Mouse (Mus musculus) lung, adult 18-20 months (tissue): ENCODE measurements around the gene A730049H05Rik.

Experiments used
- DNase-seq, 2 experiments: peaks; one replicate each; pipeline ENCODE4 v3.0.0; 2022; ENCODE audit warnings: mixed read lengths in 2 of 2

A730049H05Rik gene

DNA sequence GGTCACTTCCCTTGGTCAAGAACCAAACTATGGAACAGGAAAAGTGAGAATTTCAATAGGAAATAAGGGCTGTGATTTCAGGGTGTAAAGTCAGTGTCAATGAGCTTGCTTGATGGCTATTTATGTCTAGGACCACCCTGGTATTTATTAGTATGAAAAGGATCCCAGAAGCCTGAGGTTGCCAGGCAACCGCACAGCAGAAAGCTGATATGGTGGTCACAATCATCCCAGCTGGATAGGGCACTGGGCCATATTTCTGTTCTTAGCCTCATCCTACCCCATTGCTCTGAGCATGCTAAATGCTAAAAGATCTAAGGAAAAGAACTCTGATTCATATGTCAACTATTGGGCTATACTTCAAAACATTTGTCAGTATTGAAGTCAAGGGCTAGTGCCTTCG, 14.8 kb downstream of the A730049H05Rik start:
- no peak for DNase-seq

DNA sequence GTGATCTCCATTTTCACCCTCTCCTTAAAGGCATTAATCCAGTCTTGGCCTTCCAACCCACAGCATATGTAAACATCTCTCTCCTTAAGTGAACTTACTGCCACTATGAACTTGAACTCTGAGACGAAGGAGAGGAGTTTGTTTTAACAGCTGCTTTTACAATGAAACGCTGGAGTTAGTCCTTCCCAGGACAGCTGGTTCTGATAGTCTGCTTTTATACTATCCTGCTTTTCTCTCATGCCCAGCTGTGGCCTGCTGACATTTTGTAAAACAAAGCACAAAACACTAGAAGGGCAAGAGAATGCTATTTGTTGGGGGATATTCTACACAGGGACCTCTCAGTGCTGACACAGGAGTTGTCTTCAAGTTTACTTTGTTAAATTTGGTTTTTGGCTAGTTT, 25.7 kb downstream of the A730049H05Rik start:
- DNase-seq: no peak

DNA sequence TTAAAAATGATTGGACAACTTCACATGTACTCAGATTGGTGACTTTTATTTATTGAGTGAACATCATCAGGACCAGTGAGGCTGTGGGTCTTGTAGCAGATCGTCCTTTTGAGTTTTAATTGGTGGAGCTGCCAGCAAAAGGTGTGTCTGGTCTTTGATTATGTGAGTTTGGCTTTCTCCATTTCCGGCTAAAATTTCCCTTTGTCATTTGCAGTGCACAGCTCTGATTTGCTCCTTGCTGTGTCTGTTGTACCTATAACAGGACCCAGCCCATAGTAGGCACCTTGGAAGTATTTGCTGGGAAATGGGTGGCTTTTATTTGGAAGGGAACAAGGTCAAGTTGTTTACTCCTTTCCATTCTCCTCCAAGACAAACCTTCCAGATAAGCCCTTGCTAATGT, 27.2 kb downstream of the A730049H05Rik start:
- DNase-seq: no peak

DNA sequence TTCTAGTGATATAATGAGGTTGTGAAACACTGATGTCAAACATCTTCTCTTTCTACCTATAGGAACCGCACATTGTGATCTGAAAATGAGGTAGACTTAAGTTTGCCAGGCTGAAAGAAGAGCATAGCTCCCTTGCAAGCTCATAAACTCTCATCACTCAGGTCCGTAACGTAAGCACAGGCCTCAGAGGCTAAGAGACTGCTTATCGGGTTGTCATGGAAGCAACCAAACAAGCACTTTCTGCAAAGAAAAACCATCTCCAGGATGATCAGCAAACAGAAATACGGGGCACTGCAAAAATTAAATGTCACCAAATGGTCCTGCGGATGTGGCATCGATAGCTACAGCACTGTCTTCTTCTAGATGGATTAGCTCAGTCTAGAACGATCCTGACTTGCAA, 29.6 kb downstream of the A730049H05Rik start:
- DNase-seq: no peak

DNA sequence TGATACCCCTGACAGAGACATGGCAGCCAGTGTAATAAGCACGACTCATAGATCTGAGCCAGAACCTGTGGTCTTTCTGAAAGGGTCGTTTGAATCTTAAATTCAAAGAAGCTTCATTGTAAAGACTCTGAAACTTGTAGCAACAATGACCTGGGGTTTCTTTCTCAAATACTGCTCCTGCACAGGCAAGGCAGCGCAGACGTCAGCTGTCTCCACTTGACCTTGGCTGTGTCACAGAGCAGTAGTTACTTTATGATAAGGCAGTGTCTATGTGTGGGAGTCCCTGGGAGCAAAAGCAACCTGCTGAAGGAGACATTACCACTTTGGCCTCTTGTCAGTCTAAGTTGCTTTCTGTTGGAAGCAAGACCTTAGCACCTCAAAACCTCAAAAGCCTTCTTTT, 30.3 kb downstream of the A730049H05Rik start:
- no peak for DNase-seq

DNA sequence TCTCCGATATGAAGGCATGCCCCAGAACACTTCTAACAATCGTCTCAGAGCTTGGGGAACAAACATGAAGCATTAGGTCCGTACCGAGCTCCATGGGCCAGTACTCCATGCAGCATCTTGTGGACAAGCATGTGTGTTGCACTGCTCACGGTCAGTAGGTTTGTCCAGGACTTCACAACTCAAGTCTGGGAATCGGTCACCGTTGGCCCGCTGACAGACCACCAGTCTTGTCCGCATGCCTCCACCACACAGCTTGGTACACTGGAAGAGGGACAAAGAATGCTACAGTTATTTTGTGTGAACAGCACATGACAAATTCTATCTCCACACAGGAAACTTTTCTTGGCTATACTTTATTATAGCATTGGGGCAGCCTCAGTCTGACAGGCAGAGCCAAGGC, 32.9 kb downstream of the A730049H05Rik start:
- DNase-seq: no peak

DNA sequence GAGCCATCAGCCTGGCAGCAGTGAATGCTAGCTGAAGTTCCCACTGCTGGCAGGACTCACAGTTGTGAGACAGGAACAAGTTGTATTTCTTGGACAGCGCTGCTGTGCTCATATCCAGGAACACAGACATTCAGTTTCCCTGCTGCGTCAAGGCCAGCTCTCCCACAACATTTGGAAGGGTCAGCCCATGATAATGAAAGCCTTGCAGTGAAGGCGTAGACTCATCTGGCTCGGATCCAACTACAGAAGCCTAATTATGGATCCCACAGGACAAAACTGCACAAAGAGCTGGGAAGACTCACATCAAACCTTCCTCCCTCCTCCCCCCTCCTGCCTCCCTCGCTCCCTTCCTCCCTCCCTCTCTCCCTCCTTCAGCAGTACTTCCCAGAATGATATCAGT, 34.0 kb downstream of the A730049H05Rik start:
- DNase-seq: peak; percentile 70 to 77

DNA sequence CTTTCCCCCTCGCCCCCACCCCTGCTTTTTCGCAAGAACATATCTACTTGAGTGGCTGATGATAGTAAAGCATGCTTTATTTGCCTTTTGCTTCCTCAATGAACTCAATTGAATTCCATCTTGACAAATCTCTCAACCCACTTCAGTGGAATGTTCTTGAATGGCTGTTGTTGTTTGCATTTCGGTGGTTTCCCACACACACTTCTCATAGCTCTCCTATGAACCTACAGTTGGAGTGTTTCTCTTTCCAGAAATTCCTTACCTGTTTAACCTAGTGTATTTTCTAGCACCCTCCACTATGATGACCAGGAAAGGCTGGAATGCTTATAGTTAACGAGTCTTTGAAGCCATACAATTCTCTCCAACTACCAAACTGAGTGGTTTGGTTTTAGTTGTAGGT, 38.6 kb downstream of the A730049H05Rik start:
- peak; percentile 24 to 60 for DNase-seq

DNA sequence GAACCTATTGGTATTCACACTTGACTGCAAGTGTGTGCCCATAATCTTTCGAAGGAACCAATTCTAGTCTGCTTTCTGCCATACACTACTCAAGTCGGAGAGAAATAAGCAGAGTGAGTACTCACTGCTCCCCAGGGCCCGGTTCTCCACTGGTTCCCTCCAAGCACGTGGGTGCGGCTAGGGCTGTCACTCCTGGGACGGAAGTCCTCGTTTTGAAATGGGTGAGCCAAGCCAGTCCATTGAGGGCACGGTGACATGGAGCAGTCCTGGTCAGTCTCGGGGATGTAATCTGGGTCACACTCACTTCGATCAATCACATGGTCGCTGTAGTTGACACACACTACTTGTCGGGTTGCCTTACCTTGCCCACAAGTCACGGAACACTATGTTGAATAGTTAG, 41.5 kb downstream of the A730049H05Rik start:
- DNase-seq: no peak

DNA sequence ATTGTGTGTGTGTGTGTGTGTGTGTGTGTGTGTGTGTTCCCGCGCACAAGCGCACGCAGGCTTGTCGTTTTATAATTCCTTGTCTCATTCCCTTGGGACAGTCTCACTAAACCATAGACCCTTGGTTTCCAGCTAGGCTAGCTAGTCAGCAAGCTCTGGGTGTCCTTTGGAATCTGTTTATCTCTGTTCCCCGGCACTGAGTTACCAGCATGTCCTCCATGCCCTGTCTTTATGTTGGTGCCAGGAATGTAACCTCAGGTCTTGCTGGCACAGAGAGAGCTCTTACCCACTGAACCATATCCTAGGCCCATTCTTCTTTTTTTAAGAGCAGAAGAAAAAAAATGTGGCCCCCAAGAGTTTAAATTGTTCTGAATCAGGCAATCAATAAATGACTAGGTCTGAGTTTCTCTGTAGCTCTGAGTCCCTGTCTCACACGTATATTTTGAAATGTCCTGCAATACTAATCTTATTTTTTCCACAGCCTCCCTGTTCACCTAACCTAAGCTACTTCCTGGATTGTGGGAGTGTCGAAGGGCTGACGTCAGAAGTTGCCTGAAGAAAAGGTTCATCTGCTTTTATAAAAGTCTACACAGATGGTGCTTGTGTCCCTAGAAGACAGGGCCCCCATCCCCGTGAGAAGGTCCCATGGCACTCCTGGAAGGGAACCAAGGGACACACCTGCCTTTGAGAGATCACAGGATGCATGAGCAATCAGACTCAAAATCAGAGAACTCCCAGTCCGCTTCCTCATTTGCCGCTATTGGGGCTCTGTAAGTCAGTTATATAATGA, 42.6 kb downstream of the A730049H05Rik start:
- DNase-seq: no peak

DNA sequence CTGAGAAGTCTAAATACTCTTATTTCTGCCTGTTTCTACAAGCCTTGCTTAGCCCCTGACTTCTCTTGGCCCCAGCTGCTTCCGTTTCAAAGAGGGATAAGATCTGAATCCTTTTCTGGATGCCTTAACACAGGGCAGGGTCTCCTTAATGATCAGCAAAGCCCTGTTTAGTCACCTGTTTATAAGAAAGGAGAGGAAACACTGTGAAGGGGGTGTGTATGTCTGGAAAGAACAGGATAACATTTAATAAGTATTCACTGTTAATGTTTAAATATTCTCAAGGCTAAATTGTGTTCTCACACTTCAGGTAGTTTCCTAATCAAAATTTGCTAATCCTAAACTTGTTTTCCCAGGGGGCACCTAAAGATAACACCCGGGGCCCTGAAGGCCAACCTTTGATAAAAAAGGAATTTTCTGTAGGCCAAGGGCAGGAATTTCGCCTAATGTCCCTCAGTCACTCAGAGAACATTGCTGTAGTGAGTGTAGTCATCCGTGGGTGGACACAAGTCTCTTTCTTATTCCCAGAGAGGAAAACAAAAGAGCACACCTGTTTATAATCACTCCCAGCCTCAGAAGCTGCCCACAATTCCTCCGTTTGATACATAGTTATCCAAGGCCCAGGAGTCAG, 44.1 kb downstream of the A730049H05Rik start:
- DNase-seq: no peak

DNA sequence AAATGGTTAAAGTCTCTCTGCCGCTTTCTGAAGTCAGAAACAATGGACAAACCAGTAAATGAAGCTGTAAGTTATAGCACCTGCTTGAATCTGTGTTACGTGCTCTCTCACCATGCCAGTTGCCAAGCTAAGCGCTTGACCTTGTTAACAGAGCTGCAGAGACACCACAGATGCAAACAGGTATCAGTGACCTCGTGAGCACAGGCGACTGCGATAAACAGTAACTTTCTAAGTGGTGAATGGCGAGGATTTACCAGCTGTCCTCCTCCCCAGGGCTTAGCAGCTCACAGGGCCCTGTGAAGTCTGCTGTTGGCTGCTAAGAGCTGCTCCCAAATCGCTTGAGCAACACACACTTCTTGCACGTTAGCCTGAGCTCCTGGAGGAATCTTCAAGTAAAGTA, 46.3 kb downstream of the A730049H05Rik start:
- no peak for DNase-seq

DNA sequence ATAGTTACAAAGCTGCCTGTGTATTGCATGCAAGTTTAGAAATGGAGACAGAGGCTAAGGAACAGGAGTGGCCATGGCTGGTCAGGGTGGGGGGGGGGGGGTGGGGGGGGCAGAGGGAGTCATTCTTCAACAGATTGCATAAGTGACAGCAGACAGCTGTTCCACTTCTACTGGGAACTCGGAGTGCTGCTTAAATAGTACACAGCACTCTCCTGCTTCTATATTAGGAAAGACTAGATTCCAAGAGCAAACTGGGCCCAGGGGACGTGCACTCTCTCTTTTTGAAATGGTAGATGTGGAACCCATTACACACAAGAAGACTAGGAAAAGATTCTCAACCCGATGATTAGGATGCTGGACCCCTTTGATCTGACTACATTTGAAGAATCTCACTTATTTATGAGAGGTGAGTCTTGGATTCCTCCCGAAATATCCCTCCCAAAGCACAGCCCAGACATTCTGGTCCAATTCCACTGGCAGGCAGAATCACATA, 52.9 kb downstream of the A730049H05Rik start, which contains the start of gene Gm15737:
Gm15737 (plus strand) TSS at position 269 of the 493 bp plus-strand sequence.
- DNase-seq: peak; percentile 48 to 67

DNA sequence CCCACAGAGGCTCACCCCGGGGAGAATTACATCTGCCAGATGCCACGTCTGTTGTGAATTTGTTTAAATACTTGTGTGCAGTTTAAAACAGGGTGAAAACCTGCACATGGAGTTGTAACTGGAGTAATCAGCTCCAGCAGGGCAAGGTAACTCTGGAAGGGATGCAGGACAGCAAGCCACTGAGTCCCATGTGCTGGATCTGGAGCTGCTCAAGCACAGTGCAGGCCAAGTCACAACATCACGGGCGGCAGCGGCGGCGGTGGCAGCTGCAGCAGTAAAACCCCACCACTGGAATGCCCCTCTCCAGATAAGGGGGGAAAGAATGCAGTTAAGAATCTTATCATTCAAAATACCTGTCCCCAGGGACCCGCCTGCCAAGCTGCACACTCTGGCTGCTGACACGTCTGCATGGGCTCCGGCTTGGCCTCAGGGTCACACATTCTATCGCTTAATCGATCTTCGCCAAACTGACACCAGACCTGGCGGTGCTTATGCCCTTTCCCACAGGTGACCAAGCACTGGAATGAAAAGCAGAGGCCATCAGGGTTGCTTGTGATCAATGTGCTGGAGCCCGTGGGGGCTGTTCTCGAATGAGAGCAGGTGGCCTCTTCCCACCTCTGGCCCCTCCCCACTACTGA, 53.4 kb downstream of the A730049H05Rik start:
- DNase-seq: no peak

DNA sequence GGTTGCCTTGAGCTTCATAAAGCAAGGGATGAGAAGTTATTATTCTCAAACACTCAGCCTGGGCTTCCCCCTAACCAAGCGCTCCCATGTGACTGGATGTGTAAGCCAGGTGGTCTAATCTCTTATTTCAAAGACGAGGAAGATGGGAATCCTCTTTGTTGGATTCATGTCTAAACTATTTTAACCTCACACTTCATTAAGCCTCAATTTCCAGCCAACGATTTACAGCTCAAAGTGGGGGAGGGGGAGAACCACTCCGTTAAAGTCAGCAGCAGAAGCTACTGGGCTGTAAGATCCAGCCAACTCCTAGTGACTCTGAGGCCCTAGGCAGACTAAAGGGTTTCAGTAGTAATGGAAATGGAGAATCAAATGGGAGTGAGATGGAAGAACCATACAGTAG, 55.5 kb downstream of the A730049H05Rik start:
- no peak for DNase-seq

DNA sequence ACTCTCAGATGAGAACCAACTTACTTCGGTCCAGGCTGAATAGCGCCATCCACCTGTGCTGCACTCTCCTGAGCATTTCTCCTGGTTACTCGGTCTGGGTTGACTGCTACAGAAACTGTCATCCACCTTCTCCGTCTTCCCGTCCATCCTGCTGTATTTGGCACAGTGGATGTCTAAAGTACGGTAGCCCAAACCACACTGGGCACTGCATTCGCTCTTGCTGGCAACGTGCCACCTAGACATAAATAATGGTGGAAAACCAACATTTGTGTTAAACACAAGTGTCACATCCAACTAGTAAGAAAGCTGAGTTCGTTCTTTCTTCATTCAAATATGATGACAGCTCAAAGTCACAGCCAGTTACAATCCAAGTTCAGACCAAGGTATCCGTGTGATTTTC, 56.5 kb downstream of the A730049H05Rik start:
- no peak for DNase-seq

DNA sequence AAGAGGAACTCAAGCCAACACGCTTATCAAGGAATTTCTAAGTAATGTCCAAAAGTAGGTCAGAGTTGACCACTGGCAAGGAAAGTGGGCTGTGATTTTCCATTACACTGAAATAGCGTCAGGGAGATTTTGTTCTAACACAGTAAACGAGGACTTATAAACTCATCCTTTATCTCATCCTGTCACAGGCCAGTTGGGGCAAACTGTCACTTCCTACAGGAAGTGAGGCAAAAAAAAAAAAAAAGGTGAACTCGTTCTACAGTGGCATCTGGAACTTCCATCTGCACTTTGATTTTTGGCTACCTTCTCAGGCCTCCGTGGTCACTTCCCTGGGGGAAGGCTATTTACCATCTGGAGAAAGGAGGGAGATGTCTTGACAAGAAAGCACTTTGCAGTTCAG, 58.6 kb downstream of the A730049H05Rik start:
- DNase-seq: peak; percentile 54 to 77

DNA sequence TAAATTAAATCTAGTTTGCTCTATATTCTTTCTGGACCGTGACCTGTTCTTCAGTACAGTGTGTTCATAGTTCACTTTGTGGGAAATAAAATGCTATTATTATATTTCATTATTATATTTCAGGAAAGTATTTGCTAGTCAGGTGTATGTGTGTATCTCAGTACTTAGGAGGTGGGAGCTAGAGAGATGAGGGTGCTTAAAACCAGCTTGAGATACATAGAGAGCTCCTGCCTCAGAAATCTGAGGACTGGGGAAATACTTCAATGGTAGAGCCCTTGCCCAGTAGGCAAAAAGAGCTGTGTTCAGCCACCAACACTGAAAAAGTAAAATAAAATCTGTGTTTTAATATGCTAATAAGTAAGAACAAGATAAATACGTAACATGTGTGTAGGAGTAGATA, 59.1 kb downstream of the A730049H05Rik start:
- no peak for DNase-seq

DNA sequence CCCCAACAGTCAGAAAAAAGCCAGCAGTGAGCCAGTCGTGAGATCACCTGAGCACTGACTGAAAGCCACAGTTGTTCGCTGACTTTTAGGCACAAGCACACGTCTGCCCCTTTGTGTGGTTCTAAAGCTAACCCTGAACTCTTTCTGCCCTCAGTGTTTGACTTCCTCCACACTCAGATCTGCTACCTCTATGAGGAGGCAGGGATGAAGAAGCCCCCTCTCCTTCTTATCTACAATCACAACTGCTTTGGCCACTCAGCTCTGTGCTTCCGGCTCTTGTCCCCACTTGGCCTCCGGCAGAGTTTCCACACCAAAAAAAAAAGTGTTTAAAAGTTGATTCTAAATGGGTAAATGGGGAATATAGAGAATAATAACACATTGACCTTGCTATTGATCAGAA, 59.8 kb downstream of the A730049H05Rik start:
- DNase-seq: no peak

DNA sequence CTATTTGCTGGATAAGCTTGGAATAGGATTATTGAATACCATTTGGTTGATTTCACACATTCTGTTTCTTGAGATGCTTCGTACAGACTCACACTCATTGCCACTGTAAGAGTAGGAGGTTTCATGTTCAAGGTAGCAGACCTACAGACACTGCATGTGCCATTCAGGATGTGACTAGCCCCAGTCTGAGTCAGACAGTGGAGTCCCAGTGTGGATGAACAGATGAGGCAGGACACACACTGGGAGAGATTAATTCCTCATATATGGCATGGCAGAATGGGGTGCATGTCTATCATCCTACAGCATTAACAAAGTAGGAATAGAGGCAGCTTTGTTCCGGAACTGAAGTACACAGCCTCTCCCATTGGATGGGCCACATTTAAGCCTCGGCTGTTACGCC, 61.0 kb downstream of the A730049H05Rik start:
- no peak for DNase-seq

DNA sequence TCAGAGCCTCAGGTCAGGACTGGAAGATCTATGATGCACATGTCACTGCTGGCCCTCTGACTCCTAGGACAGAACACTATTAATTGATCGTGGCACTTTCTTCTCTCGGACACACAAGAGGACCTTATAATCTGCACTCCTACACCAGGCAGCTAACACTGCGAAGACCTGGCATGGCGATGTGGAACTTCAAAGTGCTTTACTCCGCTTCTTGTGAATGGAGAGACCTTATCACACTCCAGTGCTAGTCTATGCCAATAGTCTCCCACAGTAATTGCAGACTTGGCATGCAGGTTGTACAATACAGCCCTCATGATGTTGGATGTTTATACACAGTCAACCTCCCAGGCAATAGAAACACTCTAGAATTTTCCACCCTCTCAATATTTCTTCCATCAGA, 62.5 kb downstream of the A730049H05Rik start:
- no peak for DNase-seq

DNA sequence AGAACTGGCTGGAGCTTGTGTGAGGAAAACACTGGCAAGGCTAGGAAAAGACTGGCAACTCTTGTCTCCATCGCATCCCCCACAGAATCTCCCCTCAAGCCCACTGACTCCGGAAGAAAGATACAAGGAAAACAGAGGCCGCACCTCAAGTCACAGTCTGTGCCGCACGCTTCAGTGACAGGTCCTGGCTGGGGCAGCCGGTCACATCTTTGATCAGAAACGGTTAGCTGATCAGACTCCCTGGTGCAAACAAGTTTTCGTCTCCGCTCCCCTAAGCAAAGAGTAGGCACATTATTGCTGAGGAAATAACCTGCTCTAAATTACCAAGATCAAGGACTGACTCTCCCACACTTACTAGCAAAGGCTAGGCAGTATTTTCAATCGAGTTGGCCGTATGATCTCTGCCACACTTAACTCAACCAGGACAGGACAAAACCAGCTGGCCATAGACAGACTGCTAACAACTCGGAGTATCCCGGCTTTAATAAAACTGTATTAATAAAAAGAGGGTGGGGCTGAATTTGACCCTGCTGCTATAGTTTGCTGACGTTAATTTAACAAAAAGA, 63.5 kb downstream of the A730049H05Rik start:
- no peak for DNase-seq

DNA sequence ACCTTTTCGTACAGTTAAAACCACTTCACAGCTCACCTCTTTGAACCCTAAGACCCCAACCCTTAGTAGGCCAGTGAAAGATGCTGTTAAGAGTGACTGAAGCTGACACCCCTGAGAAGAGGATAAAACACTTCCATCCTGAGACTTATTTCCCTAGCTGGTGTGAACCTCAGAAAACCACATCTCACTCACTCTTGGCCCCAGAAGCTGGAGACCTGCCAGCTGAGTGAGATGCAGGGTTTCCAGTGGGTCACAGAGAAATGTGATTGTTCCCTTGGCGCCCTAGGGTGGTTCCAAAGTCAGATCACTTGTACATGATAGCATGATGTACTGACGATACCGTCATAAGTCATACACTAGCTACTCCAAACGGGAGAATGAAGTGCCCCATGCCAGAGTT, 66.2 kb downstream of the A730049H05Rik start:
- DNase-seq: no peak
